Mouse (Mus musculus): Measurements from ENCODE around the gene Cpne4. TPM values are rescaled to one million over a fixed set of nuclear protein-coding genes. Genes with fewer than 3 reads are reported as not detected.

The Cpne4 gene
- total and polyA plus RNA-seq, 3 experiments = not detected

- no peak for DNase-seq (ENCODE audit: low read depth, low spot score)
- Histone ChIP-seq H3K9me3 (replicated peaks; ENCODE audit: insufficient read depth, low read length) (no peaks in the 10 kb centered on the region), H3K9ac (ENCODE audit: control insufficient read depth, low read depth, low read length, poor library complexity, severe bottlenecking) (no peak overlapping the region), H3K27ac (ENCODE audit: control insufficient read depth, low read depth, low read length) (no peak overlapping the region), H3K79me2 (ENCODE audit: control insufficient read depth, insufficient read depth, low read length, poor library complexity) (no peaks in the 10 kb centered on the region), H3K4me3 (ENCODE audit: control insufficient read depth in 1 of 2, insufficient read depth in 1 of 2, low read depth in 2 of 2, low read length in 2 of 2) (no peak overlapping the region), H3K36me3 (ENCODE audit: control insufficient read depth in 1 of 2, insufficient read depth in 2 of 2, low read length in 2 of 2) (no peaks in the 10 kb centered on the region), H3K4me1 (ENCODE audit: control insufficient read depth in 1 of 2, insufficient read depth in 2 of 2, low read length in 2 of 2) (no peaks in the 10 kb centered on the region), H3K27me3 (ENCODE audit: control insufficient read depth in 1 of 2, insufficient read depth in 2 of 2, low read length in 2 of 2) (no peaks in the 10 kb centered on the region)
- TF ChIP-seq NRF1 (IDR thresholded peaks at IDR 0.05; ENCODE audit: insufficient read depth, low read depth, low read length, poor library complexity, severe bottlenecking) (no peak), POLR2A (IDR thresholded peaks at IDR 0.05; ENCODE audit: control insufficient read depth in 1 of 2, insufficient read depth in 1 of 2, low read depth in 1 of 2, low read length in 2 of 2, poor library complexity in 1 of 2) (no peak), TBP (IDR thresholded peaks at IDR 0.05; ENCODE audit: low read depth, low read length) (no peak), TCF12 (IDR thresholded peaks at IDR 0.05; ENCODE audit: low read depth, low read length) (no peak), KAT2A (conservative IDR thresholded peaks at IDR 0.05; ENCODE audit: low read depth, low read length) (no peak), GABPA (IDR thresholded peaks at IDR 0.05; ENCODE audit: low read depth, low read length) (no peak), MAFK (IDR thresholded peaks at IDR 0.05; ENCODE audit: borderline replicate concordance, low read depth, low read length) (no peak), MYB (IDR thresholded peaks at IDR 0.05; ENCODE audit: low read depth, low read length) (no peak), UBTF (IDR thresholded peaks at IDR 0.05; ENCODE audit: borderline replicate concordance, insufficient read depth, low read depth, low read length) (no peak), MXI1 (IDR thresholded peaks at IDR 0.05; ENCODE audit: low read depth, low read length) (no peak), EP300 (IDR thresholded peaks at IDR 0.05; ENCODE audit: low read depth in 1 of 2, low read length in 2 of 2) (no peak), POLR2AphosphoS5 (IDR thresholded peaks at IDR 0.05; ENCODE audit: borderline replicate concordance, low read depth, low read length) (no peak), CHD1 (IDR thresholded peaks at IDR 0.05; ENCODE audit: low read depth, low read length) (no peak), ELF1 (IDR thresholded peaks at IDR 0.05; ENCODE audit: low read depth, low read length) (no peak), ZKSCAN1 (IDR thresholded peaks at IDR 0.05; ENCODE audit: low read depth, low read length) (no peak), RAD21 (IDR thresholded peaks at IDR 0.05; ENCODE audit: low read depth, low read length) (no peak), TAL1 (IDR thresholded peaks at IDR 0.05; ENCODE audit: low read length) (no peak), USF2 (IDR thresholded peaks at IDR 0.05; ENCODE audit: borderline replicate concordance in 1 of 2, insufficient read depth in 1 of 2, low read depth in 1 of 2, low read length in 2 of 2) (no peak), BHLHE40 (IDR thresholded peaks at IDR 0.05; ENCODE audit: borderline replicate concordance, low read depth, low read length) (no peak), SIN3A (IDR thresholded peaks at IDR 0.05; ENCODE audit: low read length) (no peak)
Observed at GRCm38 (mm10) chr9:104877014-104877413, 329.9 kb downstream of the Cpne4 start.

- Histone ChIP-seq H3K27me3 (ENCODE audit: control insufficient read depth in 1 of 2, insufficient read depth in 2 of 2, low read length in 2 of 2) (no peaks in the 10 kb centered on the region), H3K27ac (ENCODE audit: control insufficient read depth, low read depth, low read length) (no peak overlapping the region), H3K79me2 (ENCODE audit: control insufficient read depth, insufficient read depth, low read length, poor library complexity) (no peaks in the 10 kb centered on the region), H3K9ac (ENCODE audit: control insufficient read depth, low read depth, low read length, poor library complexity, severe bottlenecking) (no peak overlapping the region), H3K4me1 (ENCODE audit: control insufficient read depth in 1 of 2, insufficient read depth in 2 of 2, low read length in 2 of 2) (no peaks in the 10 kb centered on the region), H3K4me3 (ENCODE audit: control insufficient read depth in 1 of 2, insufficient read depth in 1 of 2, low read depth in 2 of 2, low read length in 2 of 2) (no peak overlapping the region), H3K9me3 (replicated peaks; ENCODE audit: insufficient read depth, low read length) (no peaks in the 10 kb centered on the region), H3K36me3 (ENCODE audit: control insufficient read depth in 1 of 2, insufficient read depth in 2 of 2, low read length in 2 of 2) (no peaks in the 10 kb centered on the region)
- TF ChIP-seq CTCF (IDR thresholded peaks at IDR 0.05 in 2 of 3, conservative IDR thresholded peaks at IDR 0.05 in 1 of 3; ENCODE audit: control insufficient read depth in 1 of 3, insufficient read depth in 1 of 3, low read depth in 2 of 3, low read length in 3 of 3, poor library complexity in 1 of 3, severe bottlenecking in 1 of 3) (no peak), BHLHE40 (IDR thresholded peaks at IDR 0.05; ENCODE audit: borderline replicate concordance, low read depth, low read length) (no peak), GATA1 (IDR thresholded peaks at IDR 0.05; ENCODE audit: low read depth, low read length) (no peak), POLR2A (IDR thresholded peaks at IDR 0.05; ENCODE audit: control insufficient read depth in 1 of 2, insufficient read depth in 1 of 2, low read depth in 1 of 2, low read length in 2 of 2, poor library complexity in 1 of 2) (no peak)
- no peak for DNase-seq (ENCODE audit: low read depth, low spot score)
Observed at GRCm38 (mm10) chr9:104878558-104878957, 331.5 kb downstream of the Cpne4 start.

Data from MEL (cell line).